Comparison of ENCODE assay signal across 9 mouse cellular contexts in the genomic region with DNA sequence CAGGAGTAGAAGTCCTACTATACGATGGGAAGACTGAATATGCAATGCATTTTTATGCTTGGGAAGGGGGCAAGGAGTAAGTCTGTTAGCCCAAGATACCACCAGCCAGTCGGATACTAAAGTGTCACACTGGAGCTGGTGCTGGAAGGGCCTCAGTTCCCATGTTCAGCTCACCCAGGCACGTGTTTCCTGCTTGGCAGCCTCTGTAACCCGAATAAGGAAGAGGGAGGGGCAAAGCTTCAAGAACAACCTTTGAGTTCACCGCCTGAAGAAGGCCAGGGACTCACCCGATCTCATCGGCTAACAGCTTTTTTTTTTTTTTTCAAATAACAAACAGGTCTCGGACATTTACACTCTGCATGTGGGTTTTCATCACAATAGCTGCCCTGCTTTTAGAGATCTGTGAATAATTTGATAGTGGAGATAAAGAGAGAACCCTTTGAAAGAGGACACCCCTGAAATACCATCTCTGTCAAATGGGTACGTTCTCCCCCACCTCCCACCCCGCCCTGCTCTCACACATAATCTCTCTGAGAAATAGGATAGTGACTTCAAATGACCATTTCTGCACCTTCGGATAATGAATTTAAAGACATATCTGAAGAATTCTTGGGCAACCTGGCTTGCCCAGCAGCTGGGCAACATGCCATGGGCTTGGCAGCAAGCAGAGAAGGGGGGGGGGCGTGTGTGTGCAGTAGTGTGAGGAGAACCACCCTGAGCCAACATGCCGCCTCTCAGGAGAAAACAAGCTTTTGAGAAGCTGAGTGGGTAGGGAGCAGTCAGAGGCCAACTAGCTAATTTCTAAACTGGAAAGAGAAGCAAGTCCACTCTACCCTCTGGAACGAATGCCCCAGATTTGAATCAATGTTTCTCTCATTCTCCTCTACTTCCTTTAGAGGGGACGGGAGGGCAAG.
DNase-seq lines count a peak whose midpoint lies in the region; ATAC-seq lines count a peak whose summit lies in the region.
"Had no signal": no experiment of that assay in that cellular context is flagged by ENCODE, and none has a peak within 500 bp of the region (broad histone marks: within the 10 kb centered on the region; RNA-seq: fewer than 3 reads in every experiment).

No protein-coding gene starts in this region.

- H3K9ac ChIP-seq in forebrain, embryonic 13.5 days: no peak overlapping the region
- H3K9ac ChIP-seq in forebrain, embryonic 11.5 days (ENCODE audit: low read length): no peak overlapping the region
- H3K9ac ChIP-seq in hindbrain, embryonic 14.5 days: no peak overlapping the region
- H3K9ac ChIP-seq: liver, embryonic 14.5 days had no signal

- DNase-seq in forebrain, embryonic 11.5 days (ENCODE audit: low spot score): no peak
- DNase-seq in MN1 (ENCODE audit: low spot score): peak; percentile 66
- peak; percentile 68 for DNase-seq in heart, adult 8-10 months (ENCODE audit: low spot score)
- peak; percentile 53 to 69 for DNase-seq in kidney, postnatal 4 days
- DNase-seq in thymus, postnatal 4 days: peak; percentile 21
- no peak for DNase-seq in gastrocnemius, postnatal 25 days
- DNase-seq in hindbrain, embryonic 14.5 days (ENCODE audit: low spot score): no peak

- 73% methylated on average over 15 of the region's 15 CpGs for WGBS in forebrain, embryonic 13.5 days
- 79% methylated on average over 15 of the region's 15 CpGs for WGBS in forebrain, embryonic 11.5 days
- 69% methylated on average over 15 of the region's 15 CpGs for WGBS in hindbrain, embryonic 14.5 days

- no peak overlapping the region for H3K27ac ChIP-seq in forebrain, embryonic 13.5 days
- H3K27ac ChIP-seq in forebrain, embryonic 11.5 days (ENCODE audit: low read depth, low read length): no peak overlapping the region
- no peak overlapping the region for H3K27ac ChIP-seq in hindbrain, embryonic 14.5 days
- H3K27ac ChIP-seq: liver, embryonic 14.5 days had no signal

- peaks cover 7% of the 10 kb centered on the region; the same call in 1 of the 2 replicates for H3K9me3 ChIP-seq in forebrain, embryonic 13.5 days (replicated peaks)
- H3K9me3 ChIP-seq in forebrain, embryonic 11.5 days (ENCODE audit: control insufficient read depth, low read length): no peaks in the 10 kb centered on the region
- peaks cover 9% of the 10 kb centered on the region; the same call in 1 of the 2 replicates for H3K9me3 ChIP-seq in hindbrain, embryonic 14.5 days (ENCODE audit: control insufficient read depth, low read length)

- H3K27me3 ChIP-seq in forebrain, embryonic 13.5 days: no peaks in the 10 kb centered on the region
- no peaks in the 10 kb centered on the region for H3K27me3 ChIP-seq in forebrain, embryonic 11.5 days (ENCODE audit: control insufficient read depth, insufficient read depth, low read length)
- H3K27me3 ChIP-seq in hindbrain, embryonic 14.5 days (ENCODE audit: control insufficient read depth, insufficient read depth, low read length): no peaks in the 10 kb centered on the region

- H3K4me2 ChIP-seq in forebrain, embryonic 13.5 days: no peak overlapping the region
- H3K4me2 ChIP-seq in forebrain, embryonic 11.5 days (ENCODE audit: low read depth, low read length, severe bottlenecking): no peak overlapping the region
- H3K4me2 ChIP-seq in hindbrain, embryonic 14.5 days (replicated peaks): no peak overlapping the region

- no peaks in the 10 kb centered on the region for H3K4me1 ChIP-seq in forebrain, embryonic 13.5 days
- H3K4me1 ChIP-seq in forebrain, embryonic 11.5 days (replicated peaks; ENCODE audit: control insufficient read depth, insufficient read depth, low read length): no peaks in the 10 kb centered on the region
- no peaks in the 10 kb centered on the region for H3K4me1 ChIP-seq in hindbrain, embryonic 14.5 days (replicated peaks; ENCODE audit: control insufficient read depth, insufficient read depth, low read length)

- peak; percentile 45; the same call in 1 of the 2 replicates for ATAC-seq in forebrain, embryonic 13.5 days
- no peak for ATAC-seq in forebrain, embryonic 11.5 days (replicated peaks; ENCODE audit: low FRiP score)
- no peak for ATAC-seq in hindbrain, embryonic 14.5 days (ENCODE audit: low FRiP score)

- H3K4me3 ChIP-seq in forebrain, embryonic 13.5 days: no peak overlapping the region
- H3K4me3 ChIP-seq in forebrain, embryonic 11.5 days (ENCODE audit: low read depth, low read length): no peak overlapping the region
- H3K4me3 ChIP-seq in hindbrain, embryonic 14.5 days (replicated peaks; ENCODE audit: low read length): no peak overlapping the region

- H3K36me3 ChIP-seq in forebrain, embryonic 13.5 days (ENCODE audit: poor library complexity, severe bottlenecking): no peaks in the 10 kb centered on the region
- no peaks in the 10 kb centered on the region for H3K36me3 ChIP-seq in forebrain, embryonic 11.5 days (ENCODE audit: control insufficient read depth, insufficient read depth, low read length)
- H3K36me3 ChIP-seq in hindbrain, embryonic 14.5 days (replicated peaks; ENCODE audit: control insufficient read depth, insufficient read depth): no peaks in the 10 kb centered on the region

Comparison
In these comparisons a context has a peak if more than half of its experiments do, and no peak if none do; other contexts are left out.
1. DNase-seq: peak in MN1 (single experiment), heart, adult 8-10 months (single experiment), kidney, postnatal 4 days (2 of 2) and thymus, postnatal 4 days (single experiment); none in forebrain, embryonic 11.5 days (single experiment), gastrocnemius, postnatal 25 days (single experiment) and hindbrain, embryonic 14.5 days (single experiment).